Mouse (Mus musculus): Measurements from ENCODE around the gene Slc38a10. TPM values are rescaled to one million over a fixed set of nuclear protein-coding genes. Genes with fewer than 3 reads are reported as not detected.

Slc38a10 gene
- 100 to 1,000 TPM in 1 of 4 experiments, 10 to 100 TPM in 3; 88.9 to 104 (median 91.6) TPM for total RNA-seq (2022)

- peak; percentile 100 for DNase-seq (ENCODE audit: low spot score)
These were observed at the start of gene Slc38a10 for GRCm38 (mm10) chr11:120151113-120151494. Slc38a10 (minus strand) TSS chr11:120151346.

- no peak for DNase-seq (ENCODE audit: low spot score)
These were observed 49.5 kb upstream of the Slc38a10 start for GRCm38 (mm10) chr11:120200621-120201020.

GRCm38 (mm10) chr11:120199766-120200165 is 48.6 kb upstream of the Slc38a10 start:
- DNase-seq (ENCODE audit: low spot score): no peak

- no peak for DNase-seq (ENCODE audit: low spot score)
These were observed 47.7 kb upstream of the Slc38a10 start for GRCm38 (mm10) chr11:120198831-120199230.

- no peak for DNase-seq (ENCODE audit: low spot score)
These were observed 39.6 kb upstream of the Slc38a10 start for GRCm38 (mm10) chr11:120190526-120191412.

GRCm38 (mm10) chr11:120189459-120190312 is 38.5 kb upstream of the Slc38a10 start:
- DNase-seq (ENCODE audit: low spot score): peak; percentile 99

- DNase-seq (ENCODE audit: low spot score): peak; percentile 70
These were observed 37.6 kb upstream of the Slc38a10 start for GRCm38 (mm10) chr11:120188481-120189441.

- DNase-seq (ENCODE audit: low spot score): peak; percentile 38
These were observed 36.9 kb upstream of the Slc38a10 start for GRCm38 (mm10) chr11:120188102-120188480.

GRCm38 (mm10) chr11:120187236-120188101 is 36.3 kb upstream of the Slc38a10 start:
- DNase-seq (ENCODE audit: low spot score): no peak

GRCm38 (mm10) chr11:120186821-120187235 is 35.7 kb upstream of the Slc38a10 start:
- no peak for DNase-seq (ENCODE audit: low spot score)

- DNase-seq (ENCODE audit: low spot score): no peak
These were observed 35.1 kb upstream of the Slc38a10 start for GRCm38 (mm10) chr11:120186145-120186740.

- peak; percentile 28 for DNase-seq (ENCODE audit: low spot score)
These were observed 34.4 kb upstream of the Slc38a10 start for GRCm38 (mm10) chr11:120185316-120186141.

- peak; percentile 83 for DNase-seq (ENCODE audit: low spot score)
These were observed 33.5 kb upstream of the Slc38a10 start for GRCm38 (mm10) chr11:120184371-120185315.

GRCm38 (mm10) chr11:120183708-120184107 is 32.6 kb upstream of the Slc38a10 start:
- no peak for DNase-seq (ENCODE audit: low spot score)

GRCm38 (mm10) chr11:120183180-120183579 is 32.0 kb upstream of the Slc38a10 start:
- DNase-seq (ENCODE audit: low spot score): no peak

- DNase-seq (ENCODE audit: low spot score): no peak
These were observed 31.4 kb upstream of the Slc38a10 start for GRCm38 (mm10) chr11:120182396-120183030.

GRCm38 (mm10) chr11:120181379-120181778 is 30.2 kb upstream of the Slc38a10 start:
- no peak for DNase-seq (ENCODE audit: low spot score)

Data from heart, adult 8-10 months (tissue).